Mouse (Mus musculus) heart, adult 2 months (tissue): ENCODE measurements around the gene Lrp5.

Experiments
- CTCF ChIP-seq: fragments of 200-600 bp; IDR thresholded peaks from 2 replicates; pipeline ENCODE4 v1.8.1; 2022; ENCODE audit warnings: antibody characterized with exemption, mild to moderate bottlenecking, moderate library complexity
- EP300 ChIP-seq: fragments of 200-500 bp; IDR thresholded peaks from 2 replicates; pipeline ENCODE4 v1.6.1; 2011; ENCODE audit warnings: low read depth, low read length, control low read depth; ENCODE audit not compliant: insufficient read depth

- TF ChIP-seq EP300 (no peak), CTCF (no peak)
Measured at GRCm38 (mm10) chr19:3544995-3545394, 141.4 kb downstream of the Lrp5 start.
